Mouse (Mus musculus): ENCODE results near the gene Rpl13. TPM values are rescaled to one million over a fixed set of nuclear protein-coding genes. Genes with fewer than 3 reads are reported as not detected.

Rpl13 gene
- polyA plus RNA-seq, 1 experiment, result 3,303 TPM

GRCm38 (mm10) chr8:123105553-123106326 lies 3.6 kb downstream of the Rpl13 start:
- Histone ChIP-seq H3K4me1 (replicated peaks; ENCODE audit: control insufficient read depth, insufficient read depth, low read length) (peaks cover 10% of the 10 kb centered on the region), H3K27me3 (ENCODE audit: control insufficient read depth, insufficient read depth, low read length) (no peaks in the 10 kb centered on the region), H3K4me3 (ENCODE audit: control insufficient read depth, insufficient read depth, low read length) (no peak overlapping the region), H3K36me3 (ENCODE audit: control insufficient read depth, insufficient read depth, low read length) (peaks cover 22% of the 10 kb centered on the region), H3K27ac (ENCODE audit: control insufficient read depth, insufficient read depth, low read length) (no peak overlapping the region)
- no peak for DNase-seq
- no peak for TF ChIP-seq CTCF (IDR thresholded peaks at IDR 0.05; ENCODE audit: borderline replicate concordance, control insufficient read depth, extremely low read depth, insufficient read depth, low read length, poor library complexity)
- WGBS, result 83% methylated on average over 5 of the region's 5 CpGs

GRCm38 (mm10) chr8:123106531-123106930 lies 4.4 kb downstream of the Rpl13 start:
- 63% methylated on average over 2 of the region's 2 CpGs for WGBS
- Histone ChIP-seq H3K27me3 (ENCODE audit: control insufficient read depth, insufficient read depth, low read length) (no peaks in the 10 kb centered on the region), H3K4me3 (ENCODE audit: control insufficient read depth, insufficient read depth, low read length) (no peak overlapping the region), H3K27ac (ENCODE audit: control insufficient read depth, insufficient read depth, low read length) (no peak overlapping the region), H3K36me3 (ENCODE audit: control insufficient read depth, insufficient read depth, low read length) (peaks cover 22% of the 10 kb centered on the region), H3K4me1 (replicated peaks; ENCODE audit: control insufficient read depth, insufficient read depth, low read length) (peaks cover 10% of the 10 kb centered on the region)
- TF ChIP-seq POLR2A (IDR thresholded peaks at IDR 0.05; ENCODE audit: control insufficient read depth, extremely low read depth, insufficient read depth, low read length, poor library complexity) (no peak), CTCF (IDR thresholded peaks at IDR 0.05; ENCODE audit: borderline replicate concordance, control insufficient read depth, extremely low read depth, insufficient read depth, low read length, poor library complexity) (no peak)
- DNase-seq, result no peak

- no peak for DNase-seq
- 80% methylated on average over 1 of the region's 1 CpGs for WGBS
- Histone ChIP-seq H3K36me3 (ENCODE audit: control insufficient read depth, insufficient read depth, low read length) (peaks cover 22% of the 10 kb centered on the region), H3K4me1 (replicated peaks; ENCODE audit: control insufficient read depth, insufficient read depth, low read length) (peaks cover 8% of the 10 kb centered on the region), H3K4me3 (ENCODE audit: control insufficient read depth, insufficient read depth, low read length) (no peak overlapping the region), H3K27ac (ENCODE audit: control insufficient read depth, insufficient read depth, low read length) (no peak overlapping the region), H3K27me3 (ENCODE audit: control insufficient read depth, insufficient read depth, low read length) (no peaks in the 10 kb centered on the region)
- no peak for TF ChIP-seq POLR2A (IDR thresholded peaks at IDR 0.05; ENCODE audit: control insufficient read depth, extremely low read depth, insufficient read depth, low read length, poor library complexity)
- no peak for TF ChIP-seq CTCF (IDR thresholded peaks at IDR 0.05; ENCODE audit: borderline replicate concordance, control insufficient read depth, extremely low read depth, insufficient read depth, low read length, poor library complexity)
Observed at GRCm38 (mm10) chr8:123108010-123108409, 5.9 kb downstream of the Rpl13 start.

DNA sequence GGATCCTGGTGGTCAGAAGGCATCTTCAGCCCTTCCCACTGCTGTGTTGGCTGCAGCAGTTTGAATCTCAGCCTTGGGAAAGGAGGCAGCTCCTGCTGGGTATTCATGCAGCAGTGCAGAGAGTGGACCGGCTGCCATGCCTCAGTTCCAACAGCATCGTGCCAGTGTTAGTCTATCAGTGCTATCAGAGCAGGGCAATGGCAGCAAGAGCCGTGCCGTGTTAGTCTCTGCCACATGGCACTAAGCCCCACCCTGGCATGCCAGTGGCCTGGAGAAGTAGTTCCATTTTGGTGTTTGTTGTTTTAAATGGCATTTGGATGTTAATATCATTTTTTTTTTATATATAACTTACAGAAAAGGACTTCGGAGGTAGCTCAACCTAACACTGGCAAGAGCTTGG lies 6.8 kb downstream of the Rpl13 start:
- Histone ChIP-seq H3K27me3 (ENCODE audit: control insufficient read depth, insufficient read depth, low read length) (no peaks in the 10 kb centered on the region), H3K4me1 (replicated peaks; ENCODE audit: control insufficient read depth, insufficient read depth, low read length) (no peaks in the 10 kb centered on the region), H3K36me3 (ENCODE audit: control insufficient read depth, insufficient read depth, low read length) (peaks cover 16% of the 10 kb centered on the region), H3K4me3 (ENCODE audit: control insufficient read depth, insufficient read depth, low read length) (no peak overlapping the region), H3K27ac (ENCODE audit: control insufficient read depth, insufficient read depth, low read length) (no peak overlapping the region)
- WGBS, result 89% methylated on average over 5 of the region's 5 CpGs
- TF ChIP-seq CTCF (IDR thresholded peaks at IDR 0.05; ENCODE audit: borderline replicate concordance, control insufficient read depth, extremely low read depth, insufficient read depth, low read length, poor library complexity) (no peak), POLR2A (IDR thresholded peaks at IDR 0.05; ENCODE audit: control insufficient read depth, extremely low read depth, insufficient read depth, low read length, poor library complexity) (no peak)
- DNase-seq, result no peak

DNA sequence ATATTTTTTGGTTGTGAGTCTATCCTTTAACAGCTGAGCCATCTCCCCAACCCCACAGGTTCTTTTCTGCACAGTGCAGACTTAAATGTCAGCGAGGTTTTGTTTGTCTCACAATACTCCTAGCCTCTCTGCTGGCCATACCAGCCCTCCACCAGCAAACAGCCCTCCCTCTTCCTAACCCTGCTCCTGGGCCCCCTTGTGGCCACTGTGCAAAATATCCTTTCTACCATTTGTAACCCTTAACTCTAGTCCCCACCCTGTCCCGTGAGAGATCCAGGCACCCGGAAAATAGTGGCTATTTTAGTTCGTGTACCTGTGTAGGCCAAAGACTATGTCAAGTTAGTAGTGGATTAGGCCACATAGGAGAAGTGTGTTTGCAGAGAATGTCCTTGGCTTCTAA lies 8.5 kb downstream of the Rpl13 start:
- peak; percentile 59 for DNase-seq
- no peak overlapping the region for H3K27ac ChIP-seq (ENCODE audit: control insufficient read depth, insufficient read depth, low read length)
- H3K4me1 ChIP-seq (replicated peaks; ENCODE audit: control insufficient read depth, insufficient read depth, low read length), result no peaks in the 10 kb centered on the region
- H3K4me3 ChIP-seq (ENCODE audit: control insufficient read depth, insufficient read depth, low read length), result no peak overlapping the region
- no peaks in the 10 kb centered on the region for H3K36me3 ChIP-seq (ENCODE audit: control insufficient read depth, insufficient read depth, low read length)
- no peaks in the 10 kb centered on the region for H3K27me3 ChIP-seq (ENCODE audit: control insufficient read depth, insufficient read depth, low read length)
- TF ChIP-seq POLR2A (IDR thresholded peaks at IDR 0.05; ENCODE audit: control insufficient read depth, extremely low read depth, insufficient read depth, low read length, poor library complexity) (no peak), CTCF (IDR thresholded peaks at IDR 0.05; ENCODE audit: borderline replicate concordance, control insufficient read depth, extremely low read depth, insufficient read depth, low read length, poor library complexity) (peak; percentile 39; the same call in 1 of the 2 replicates)
- 3% methylated on average over 4 of the region's 4 CpGs for WGBS

- 53% methylated on average over 9 of the region's 9 CpGs for WGBS
- Histone ChIP-seq H3K27ac (ENCODE audit: control insufficient read depth, insufficient read depth, low read length) (no peak overlapping the region), H3K27me3 (ENCODE audit: control insufficient read depth, insufficient read depth, low read length) (peaks cover 17% of the 10 kb centered on the region), H3K4me1 (replicated peaks; ENCODE audit: control insufficient read depth, insufficient read depth, low read length) (peaks cover 12% of the 10 kb centered on the region), H3K4me3 (ENCODE audit: control insufficient read depth, insufficient read depth, low read length) (no peak overlapping the region), H3K36me3 (ENCODE audit: control insufficient read depth, insufficient read depth, low read length) (no peaks in the 10 kb centered on the region)
- no peak for DNase-seq
- TF ChIP-seq POLR2A (IDR thresholded peaks at IDR 0.05; ENCODE audit: control insufficient read depth, extremely low read depth, insufficient read depth, low read length, poor library complexity) (no peak), CTCF (IDR thresholded peaks at IDR 0.05; ENCODE audit: borderline replicate concordance, control insufficient read depth, extremely low read depth, insufficient read depth, low read length, poor library complexity) (no peak)
Observed at GRCm38 (mm10) chr8:123112892-123113291, 10.7 kb downstream of the Rpl13 start.

Measured in thymus, adult 2 months (tissue).